Mouse (Mus musculus) ES-E14 (cell line): ENCODE measurements at regions not wholly inside any gene's neighbourhood (a gene's known extent, or its start where the extent isn't known, plus 50 kb on each side); places are given as distances from the start of the nearest gene placed in this dataset.

Source experiments
- DNase-seq: peaks from one replicate; pipeline ENCODE4 v3.0.0-alpha.2; 2013; ENCODE audit warnings: low read depth, low spot score
- H3K27ac ChIP-seq: 2 replicates; pipeline ENCODE4 v1.5.1; 2012; ENCODE audit warnings: low read depth, mild to moderate bottlenecking, low read length, moderate library complexity, mixed read lengths; ENCODE audit not compliant: poor library complexity, insufficient read depth, severe bottlenecking
- H3K36me3 ChIP-seq: 2 replicates; pipeline ENCODE4 v1.6.1; 2012; ENCODE audit warnings: mild to moderate bottlenecking, low read length, moderate library complexity, mixed read lengths; ENCODE audit not compliant: control insufficient read depth, poor library complexity, insufficient read depth, severe bottlenecking
- H3K4me1 ChIP-seq, 2 experiments: fragments of 150-350 bp in 1 of 2; sonication (generic) in 1 of 2; 2 replicates each; pipeline ENCODE4 v1.6.1; 2012; ENCODE audit warnings: low read length in 2 of 2, mild to moderate bottlenecking in 1 of 2, mixed read lengths in 1 of 2; ENCODE audit not compliant: control insufficient read depth in 2 of 2, insufficient read depth in 2 of 2, poor library complexity in 1 of 2
- H3K4me3 ChIP-seq, 2 experiments: fragments of 150-350 bp in 1 of 2; sonication (generic) in 1 of 2; 2 replicates each; pipeline ENCODE4 v1.5.1; 2012; ENCODE audit warnings: low read length in 2 of 2, low read depth in 1 of 2, mild to moderate bottlenecking in 1 of 2, mixed read lengths in 1 of 2; ENCODE audit not compliant: insufficient read depth in 1 of 2, poor library complexity in 1 of 2, severe bottlenecking in 1 of 2
- H3K9ac ChIP-seq: 2 replicates; pipeline ENCODE4 v1.6.1; 2012; ENCODE audit warnings: low read depth, mild to moderate bottlenecking, low read length, mixed read lengths; ENCODE audit not compliant: poor library complexity, insufficient read depth, severe bottlenecking
- H3K9me3 ChIP-seq: fragments of 150-350 bp; sonication (generic); 2 replicates; pipeline ENCODE4 v1.6.1; 2012; ENCODE audit warnings: low read depth, mild to moderate bottlenecking, low read length; ENCODE audit not compliant: control insufficient read depth, insufficient read depth
- CHD2 ChIP-seq: IDR thresholded peaks from 2 replicates; pipeline ENCODE4 v1.6.1; 2014; ENCODE audit warnings: mild to moderate bottlenecking, low read depth, low read length, inconsistent platforms
- HCFC1 ChIP-seq: IDR thresholded peaks from 2 replicates; pipeline ENCODE4 v1.6.1; 2012; ENCODE audit warnings: low read length, inconsistent platforms, borderline replicate concordance; ENCODE audit not compliant: insufficient read depth
- MAFK ChIP-seq: IDR thresholded peaks from 2 replicates; pipeline ENCODE4 v1.6.1; 2014; ENCODE audit warnings: mild to moderate bottlenecking, low read depth, low read length, inconsistent platforms; ENCODE audit not compliant: insufficient read depth
- ZC3H11A ChIP-seq: IDR thresholded peaks from 2 replicates; pipeline ENCODE4 v1.6.1; 2012; ENCODE audit warnings: low read depth, mild to moderate bottlenecking, inconsistent platforms, low read length, borderline replicate concordance
- ZNF384 ChIP-seq: IDR thresholded peaks from 2 replicates; pipeline ENCODE4 v1.6.1; 2012; ENCODE audit warnings: low read depth, low read length, inconsistent platforms
- in situ Hi-C, 2 experiments: fragments of 600-800 bp; cut with MboI; formaldehyde crosslinking; loops; one replicate each; pipeline ENCODE4 v1.15.1; 2025; ENCODE audit warnings: low sequenced_read_pairs in 2 of 2, inconsistent platforms in 1 of 2; ENCODE audit not compliant: unreplicated experiment in 2 of 2

- no peak for DNase-seq
- peaks cover 0 to 4% of the 10 kb centered on the region in 2 experiments; a peak in 1 of 4 replicates for H3K4me1 ChIP-seq
- no peak overlapping the region for H3K9ac ChIP-seq
- H3K36me3 ChIP-seq, result no peaks in the 10 kb centered on the region
- in situ Hi-C loops, result no loop called here
- H3K9me3 ChIP-seq, result no peaks in the 10 kb centered on the region
- no peak for TF ChIP-seq HCFC1
- TF ChIP-seq CHD2, result no peak
- TF ChIP-seq ZNF384, result no peak
- TF ChIP-seq MAFK, result no peak
- TF ChIP-seq ZC3H11A, result no peak
- no peak overlapping the region for H3K4me3 ChIP-seq
- no peak overlapping the region for H3K27ac ChIP-seq
Observed at GRCm38 (mm10) chr11:33036367-33036766, 110.8 kb downstream of the Fgf18 start.

GRCm38 (mm10) chr11:33028920-33029319 lies 118.3 kb downstream of the Fgf18 start:
- H3K36me3 ChIP-seq, result no peaks in the 10 kb centered on the region
- in situ Hi-C loops, result no loop called here
- H3K9me3 ChIP-seq, result no peaks in the 10 kb centered on the region
- H3K9ac ChIP-seq, result no peak overlapping the region
- peaks cover 0 to 3% of the 10 kb centered on the region in 2 experiments; a peak in 1 of 4 replicates for H3K4me1 ChIP-seq
- TF ChIP-seq CHD2 (no peak), ZC3H11A (no peak), MAFK (no peak), HCFC1 (no peak), ZNF384 (no peak)
- H3K27ac ChIP-seq, result no peak overlapping the region
- no peak for DNase-seq
- no peak overlapping the region for H3K4me3 ChIP-seq

- H3K4me1 ChIP-seq, result peaks cover 0 to 3% of the 10 kb centered on the region in 2 experiments; a peak in 1 of 4 replicates
- in situ Hi-C loops, result no loop called here
- H3K27ac ChIP-seq, result no peak overlapping the region
- no peaks in the 10 kb centered on the region for H3K9me3 ChIP-seq
- DNase-seq, result no peak
- H3K4me3 ChIP-seq, result peak overlapping the region; percentile 40 to 59; a peak in 3 of 4 replicates
- H3K36me3 ChIP-seq, result no peaks in the 10 kb centered on the region
- peak overlapping the region; percentile 31; the same call in 1 of the 2 replicates for H3K9ac ChIP-seq
- TF ChIP-seq MAFK (no peak), ZNF384 (no peak), ZC3H11A (no peak), CHD2 (no peak), HCFC1 (no peak)
Observed at GRCm38 (mm10) chr11:33027121-33027520, 120.1 kb downstream of the Fgf18 start.

- DNase-seq, result no peak
- H3K9me3 ChIP-seq, result no peaks in the 10 kb centered on the region
- H3K36me3 ChIP-seq, result no peaks in the 10 kb centered on the region
- in situ Hi-C loops, result no loop called here
- H3K4me1 ChIP-seq, result no peaks in the 10 kb centered on the region
- no peak overlapping the region for H3K27ac ChIP-seq
- H3K9ac ChIP-seq, result no peak overlapping the region
- TF ChIP-seq ZNF384 (no peak), CHD2 (no peak), ZC3H11A (no peak), HCFC1 (no peak), MAFK (no peak)
- no peak overlapping the region for H3K4me3 ChIP-seq
Observed at GRCm38 (mm10) chr11:33013229-33014185, 133.7 kb downstream of the Fgf18 start.
